Mouse (Mus musculus) liver, embryonic 16.5 days (tissue): ENCODE measurements around the gene Fcrlb. TPM values are rescaled to one million over a fixed set of nuclear protein-coding genes. Genes with fewer than 3 reads are reported as not detected.

Source experiments
- ATAC-seq: fragments of 200-750 bp; cut with Nextera tagmentation; 2 replicates; pipeline ENCODE4 v1.8.0; 2017; ENCODE audit warnings: low read depth, mild to moderate bottlenecking, moderate number of reproducible peaks, moderate library complexity
- H3K27ac ChIP-seq: fragments of 300-500 bp; sonication (generic); 2 replicates; pipeline ENCODE4 v1.5.1; 2014; ENCODE audit warnings: mild to moderate bottlenecking, low read length
- H3K27me3 ChIP-seq: fragments of 300-500 bp; sonication (generic); 2 replicates; pipeline ENCODE4 v1.6.1; 2014; ENCODE audit warnings: low read depth, low read length, mixed read lengths; ENCODE audit not compliant: control insufficient read depth, insufficient read depth
- H3K36me3 ChIP-seq: fragments of 300-500 bp; sonication (generic); 2 replicates; pipeline ENCODE4 v1.6.1; 2014; ENCODE audit warnings: mild to moderate bottlenecking; ENCODE audit not compliant: control insufficient read depth, insufficient read depth
- H3K4me1 ChIP-seq: fragments of 300-500 bp; sonication (generic); 2 replicates; pipeline ENCODE4 v1.6.1; 2014; ENCODE audit warnings: low read depth, low read length, mixed read lengths; ENCODE audit not compliant: control insufficient read depth
- H3K4me2 ChIP-seq: fragments of 300-500 bp; sonication (generic); 2 replicates; pipeline ENCODE4 v1.6.1; 2014; ENCODE audit warnings: low read depth, low read length, mixed read lengths
- H3K4me3 ChIP-seq: fragments of 300-500 bp; sonication (generic); 2 replicates; pipeline ENCODE4 v1.5.1; 2014; ENCODE audit warnings: low read depth, mild to moderate bottlenecking, low read length
- H3K9ac ChIP-seq: fragments of 300-500 bp; sonication (generic); 2 replicates; pipeline ENCODE4 v1.6.1; 2014; ENCODE audit warnings: low read depth, low read length
- H3K9me3 ChIP-seq: fragments of 300-500 bp; sonication (generic); replicated peaks from 2 replicates; pipeline ENCODE4 v1.6.1; 2016; ENCODE audit warnings: low read length; ENCODE audit not compliant: control insufficient read depth
- WGBS: fragments of 180-500 bp; shearing (Covaris S2); extraction: QIAGEN DNeasy Blood & Tissue Kit; methylation state at CpG from one replicate; pipeline ENCODE4 v1.1.7; 2014; ENCODE audit not compliant: insufficient replicate concordance; 5-methylcytosine and 5-hydroxymethylcytosine counted together
- polyA plus RNA-seq: library from polyadenylated mRNA; unstranded; fragments of >200 nt; fragmentation: Nextera tagmentation; extraction: Ambion mirVana; gene quantifications from 2 replicates; pipeline ENCODE4 v1.2.1, GENCODE M21; 2015

Gene Fcrlb
- polyA plus RNA-seq, 1 experiment from 2014 or later, result 0.06 TPM

GRCm38 (mm10) chr1:170939255-170939654, 26.5 kb upstream of the Fcrlb start:
- ATAC-seq, result no peak
- Histone ChIP-seq H3K4me2 (no peak overlapping the region), H3K9me3 (no peaks in the 10 kb centered on the region), H3K9ac (no peak overlapping the region), H3K36me3 (no peaks in the 10 kb centered on the region), H3K4me1 (no peaks in the 10 kb centered on the region), H3K27me3 (no peaks in the 10 kb centered on the region), H3K4me3 (no peak overlapping the region), H3K27ac (no peak overlapping the region)
- 73% methylated on average over 12 of the region's 12 CpGs for WGBS

- Histone ChIP-seq H3K36me3 (no peaks in the 10 kb centered on the region), H3K27ac (no peak overlapping the region), H3K27me3 (no peaks in the 10 kb centered on the region), H3K4me2 (no peak overlapping the region), H3K4me1 (no peaks in the 10 kb centered on the region), H3K9me3 (no peaks in the 10 kb centered on the region), H3K4me3 (no peak overlapping the region), H3K9ac (no peak overlapping the region)
- 31% methylated on average over 2 of the region's 2 CpGs for WGBS
- ATAC-seq, result no peak
Observed at GRCm38 (mm10) chr1:170934383-170934782, 21.6 kb upstream of the Fcrlb start.

GRCm38 (mm10) chr1:170933940-170934339, 21.2 kb upstream of the Fcrlb start:
- Histone ChIP-seq H3K9ac (no peak overlapping the region), H3K4me3 (no peak overlapping the region), H3K4me2 (no peak overlapping the region), H3K27me3 (no peaks in the 10 kb centered on the region), H3K9me3 (no peaks in the 10 kb centered on the region), H3K27ac (no peak overlapping the region), H3K36me3 (no peaks in the 10 kb centered on the region), H3K4me1 (no peaks in the 10 kb centered on the region)
- 66% methylated on average over 1 of the region's 1 CpGs for WGBS
- no peak for ATAC-seq

DNA sequence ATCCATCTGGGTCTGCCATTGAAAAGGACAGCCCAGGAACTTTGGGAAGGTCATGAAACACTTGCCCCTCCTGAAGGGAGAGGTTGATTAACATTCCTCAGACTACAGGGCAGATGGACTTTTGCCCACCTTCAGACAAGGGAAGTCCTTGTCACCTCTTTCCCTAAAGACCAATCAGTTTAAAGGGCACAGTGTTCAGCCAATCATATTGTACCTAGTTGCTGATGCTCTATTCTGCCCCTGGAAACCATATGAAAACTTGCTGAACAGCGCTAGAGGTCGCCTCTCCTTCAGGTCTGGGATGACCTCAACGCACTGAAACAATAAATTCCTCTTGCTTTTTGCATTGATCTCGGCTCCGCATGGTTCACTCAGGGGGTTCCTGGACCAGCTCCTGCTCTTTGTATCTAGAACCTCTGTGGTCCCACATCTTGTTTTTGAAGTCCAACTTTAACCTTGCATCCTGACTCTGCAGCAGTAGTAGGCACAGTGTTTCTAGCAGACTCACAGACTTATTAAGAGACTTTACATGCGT, 20.7 kb upstream of the Fcrlb start:
- Histone ChIP-seq H3K27me3 (no peaks in the 10 kb centered on the region), H3K9ac (no peak overlapping the region), H3K4me1 (no peaks in the 10 kb centered on the region), H3K27ac (no peak overlapping the region), H3K36me3 (no peaks in the 10 kb centered on the region), H3K4me2 (no peak overlapping the region), H3K9me3 (no peaks in the 10 kb centered on the region), H3K4me3 (no peak overlapping the region)
- 59% methylated on average over 6 of the region's 6 CpGs for WGBS
- ATAC-seq, result no peak

- H3K27me3 ChIP-seq, result no peaks in the 10 kb centered on the region
- H3K4me3 ChIP-seq, result no peak overlapping the region
- ATAC-seq, result no peak
- no peak overlapping the region for H3K27ac ChIP-seq
- no peaks in the 10 kb centered on the region for H3K36me3 ChIP-seq
- WGBS, result 31% methylated on average over 3 of the region's 3 CpGs
- no peaks in the 10 kb centered on the region for H3K4me1 ChIP-seq
- no peaks in the 10 kb centered on the region for H3K9me3 ChIP-seq
- no peak overlapping the region for H3K9ac ChIP-seq
- no peak overlapping the region for H3K4me2 ChIP-seq
Observed at GRCm38 (mm10) chr1:170932043-170932442, 19.3 kb upstream of the Fcrlb start.

DNA sequence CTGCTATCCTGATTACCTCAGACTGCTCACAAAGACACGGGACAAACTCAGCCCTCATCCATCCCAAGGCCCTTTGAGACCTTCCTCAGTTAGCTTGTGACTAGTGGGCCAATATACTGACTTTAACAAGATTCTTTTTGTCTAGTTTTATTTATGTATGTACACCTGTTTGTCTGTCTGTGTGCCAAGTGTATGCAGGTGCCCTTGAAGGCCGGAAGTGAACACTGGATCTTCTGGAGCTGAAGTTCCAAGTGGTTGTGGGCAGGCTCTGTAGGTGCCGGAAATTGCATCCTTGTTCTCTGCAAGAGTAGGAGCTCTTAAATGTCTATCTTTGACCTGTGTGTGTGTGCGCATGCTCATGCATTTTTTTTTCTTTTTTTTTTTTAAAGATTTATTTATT, 16.5 kb upstream of the Fcrlb start:
- Histone ChIP-seq H3K9me3 (no peaks in the 10 kb centered on the region), H3K9ac (no peak overlapping the region), H3K27me3 (no peaks in the 10 kb centered on the region), H3K4me1 (no peaks in the 10 kb centered on the region), H3K4me3 (no peak overlapping the region), H3K4me2 (no peak overlapping the region), H3K36me3 (no peaks in the 10 kb centered on the region), H3K27ac (no peak overlapping the region)
- 70% methylated on average over 4 of the region's 4 CpGs for WGBS
- ATAC-seq, result no peak

DNA sequence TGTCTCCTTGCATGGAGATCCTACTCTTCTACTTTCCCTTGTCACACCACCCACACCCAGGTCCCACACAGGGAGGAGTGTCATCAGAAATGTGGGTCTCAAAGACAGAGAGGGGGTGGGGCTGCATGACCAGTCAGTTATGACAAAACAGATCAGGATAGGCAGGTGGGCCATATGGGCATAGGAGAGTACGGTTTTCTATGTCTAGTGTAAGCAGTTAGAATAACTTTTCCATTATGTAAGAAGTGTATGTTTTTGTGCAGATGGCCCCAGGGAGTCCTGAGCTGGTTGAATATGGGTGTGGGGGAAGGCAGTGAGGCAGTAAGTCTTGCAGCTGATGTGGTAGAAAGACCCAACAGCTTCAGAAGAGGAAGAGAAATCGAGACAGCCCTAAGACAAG, 15.7 kb upstream of the Fcrlb start:
- no peak overlapping the region for H3K4me2 ChIP-seq
- H3K4me3 ChIP-seq, result no peak overlapping the region
- 0 out of 2 replicates have a peak, but pooled peaks have one; percentile 19 for ATAC-seq
- WGBS, result 40% methylated on average over 2 of the region's 2 CpGs
- no peak overlapping the region for H3K9ac ChIP-seq
- no peaks in the 10 kb centered on the region for H3K36me3 ChIP-seq
- no peaks in the 10 kb centered on the region for H3K27me3 ChIP-seq
- no peaks in the 10 kb centered on the region for H3K4me1 ChIP-seq
- H3K27ac ChIP-seq, result no peak overlapping the region
- no peaks in the 10 kb centered on the region for H3K9me3 ChIP-seq

- no peak within 1 kb of the TSS for H3K4me2 ChIP-seq
- H3K36me3 ChIP-seq, result no peaks in the 10 kb centered on the region
- no peak within 1 kb of the TSS for H3K4me3 ChIP-seq
- no peak within 1 kb of the TSS for H3K27ac ChIP-seq
- H3K9me3 ChIP-seq, result no peaks in the 10 kb centered on the region
- ATAC-seq, result no peak
- no peaks in the 10 kb centered on the region for H3K27me3 ChIP-seq
- WGBS, result 46% methylated on average over 3 of the region's 3 CpGs
- no peaks in the 10 kb centered on the region for H3K4me1 ChIP-seq
- no peak within 1 kb of the TSS for H3K9ac ChIP-seq
Observed at GRCm38 (mm10) chr1:170927378-170927777, 14.6 kb upstream of the Fcrlb start, which contains the start of gene Fcrla. TSS of gene Fcrla (minus strand) at chr1:170927583.

- 50% methylated on average over 6 of the region's 6 CpGs for whole genome bisulfite sequencing
- no peaks in the 10 kb centered on the region for H3K27me3 ChIP-seq
- no peak overlapping the region for H3K4me3 ChIP-seq
- H3K9ac ChIP-seq, result no peak overlapping the region
- H3K4me2 ChIP-seq, result no peak overlapping the region
- ATAC-seq, result no peak
- H3K27ac ChIP-seq, result no peak overlapping the region
- no peaks in the 10 kb centered on the region for H3K9me3 ChIP-seq
- H3K36me3 ChIP-seq, result no peaks in the 10 kb centered on the region
- no peaks in the 10 kb centered on the region for H3K4me1 ChIP-seq
Observed at GRCm38 (mm10) chr1:170926941-170927340, 14.2 kb upstream of the Fcrlb start.
